In the genomic region with DNA sequence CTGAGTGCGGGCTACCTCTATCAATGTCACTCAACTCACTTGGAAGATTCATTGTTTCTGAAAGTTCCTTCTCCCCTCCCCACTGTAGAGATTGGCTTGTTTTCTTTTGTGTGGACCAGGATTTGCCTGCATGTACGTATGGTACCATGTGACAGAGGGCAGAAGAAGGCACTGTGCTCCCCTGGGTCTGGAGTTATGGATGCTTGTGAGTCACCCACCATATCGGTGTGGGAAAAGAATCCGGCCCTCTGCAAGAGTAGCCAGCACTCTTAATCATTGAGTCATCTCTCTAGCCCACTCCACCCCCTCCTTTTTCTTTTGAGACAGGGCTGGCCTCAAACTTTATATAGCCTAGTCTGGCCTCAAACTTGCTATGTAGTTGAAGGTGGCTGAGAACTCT, we compare ENCODE assay signal across 35 mouse cellular contexts. TPM values are rescaled to one million over a fixed set of nuclear protein-coding genes. Genes with fewer than 3 reads are reported as not detected.
A peak's percentile ranks its signal among the peaks of the same experiment; 100 is the strongest.
DNase-seq lines count a peak whose midpoint lies in the region; ATAC-seq lines count a peak whose summit lies in the region.
"Had no signal": no experiment of that assay in that cellular context is flagged by ENCODE, and none has a peak within 500 bp of the region (broad histone marks: within the 10 kb centered on the region; RNA-seq: fewer than 3 reads in every experiment).

No protein-coding gene starts in this region.

- DNase-seq in adrenal gland, adult 2 months, result peak; percentile 25
- no peak for DNase-seq in adrenal gland, adult 8-10 months
- DNase-seq in 3134 (ENCODE audit: extremely low read depth, insufficient read length, low spot score) (peak; percentile 49), NIH3T3 (ENCODE audit: low read depth) (peak; percentile 88)
- no peak for DNase-seq in retina, embryonic 14.5 days (ENCODE audit: low spot score)
- no peak for DNase-seq in embryo, embryonic 11 days
- DNase-seq in heart, adult 18-20 months, result no peak
- DNase-seq: cerebellum, adult 11-12 months; cerebellum, adult 9-11 months; gastrocnemius, postnatal 25 days; heart, postnatal 10 days; kidney, adult 18-20 months; kidney, postnatal 36 days; lung, adult 18-20 months; midbrain, embryonic 14.5 days; thymus, postnatal 4 days had no signal

- ATAC-seq in granulocyte monocyte progenitor cell, adult 5-6 weeks (replicated peaks; ENCODE audit: poor library complexity, severe bottlenecking), result peak; percentile 35; the same call in 1 of the 2 replicates
- ATAC-seq: forebrain, embryonic 15.5 days; hindbrain, embryonic 16.5 days; lung, postnatal 0 days had no signal

RNA-seq across cellular contexts. Expression of gene Trim72, which starts 21.2 kb away (rescaled TPM):
- total RNA-seq in adrenal gland, adult 2 months (2021), result under 1 TPM in 1 of 2 experiments, not detected in 1; 0.17 TPM
- polyA plus RNA-seq in adrenal gland, adult 2 months (2012; rRNA removed), result 0.16 and 0.29 TPM in 2 replicates
- total RNA-seq in adrenal gland, adult 8-10 months (2022), result under 1 TPM in 3 of 4 experiments, not detected in 1; 0.12 to 0.31 (median 0.24) TPM
- total RNA-seq in granulocyte monocyte progenitor cell, adult 5-6 weeks (2014; fragmentation: Nextera tagmentation), result not detected in 2 replicates
- not detected in 2 replicates for total RNA-seq in granulocyte monocyte progenitor cell, adult 5-6 weeks (2017)
- total RNA-seq in heart, adult 18-20 months (2021), result 100 to 1,000 TPM; 279 to 317 TPM
- total RNA-seq: common myeloid progenitor, adult 5-6 weeks; monocyte, adult 5-6 weeks had no signal
- polyA plus RNA-seq: forebrain, embryonic 15.5 days; hindbrain, embryonic 11.5 days; hindbrain, embryonic 16.5 days; liver, embryonic 11.5 days; macrophage; midbrain, embryonic 14.5 days; thymus, postnatal 0 days had no signal

RNA-seq across cellular contexts. Expression of gene Pycard, which starts 31.3 kb away (rescaled TPM):
- 1 to 10 TPM; 2.3 to 3.7 TPM for total RNA-seq in adrenal gland, adult 2 months (2021)
- polyA plus RNA-seq in adrenal gland, adult 2 months (2012; rRNA removed), result 4.4 and 8.1 TPM in 2 replicates
- 1 to 10 TPM; 4.0 to 5.8 (median 4.5) TPM for total RNA-seq in adrenal gland, adult 8-10 months (2022)
- total RNA-seq in granulocyte monocyte progenitor cell, adult 5-6 weeks (2014; fragmentation: Nextera tagmentation), result 115 and 175 TPM in 2 replicates
- total RNA-seq in granulocyte monocyte progenitor cell, adult 5-6 weeks (2017), result 62.6 and 101 TPM in 2 replicates
- total RNA-seq in heart, adult 18-20 months (2021), result 10 to 100 TPM in 1 of 2 experiments, 1 to 10 TPM in 1; 9.0 to 10.5 TPM

RNA-seq across cellular contexts. Expression of gene Itgam, which starts 37.5 kb away (rescaled TPM):
- total RNA-seq in adrenal gland, adult 2 months (2021), result 1 to 10 TPM; 5.5 to 9.1 TPM
- polyA plus RNA-seq in adrenal gland, adult 2 months (2012; rRNA removed), result 2.0 and 2.2 TPM in 2 replicates
- 1 to 10 TPM; 5.6 to 6.9 (median 6.4) TPM for total RNA-seq in adrenal gland, adult 8-10 months (2022)
- total RNA-seq in granulocyte monocyte progenitor cell, adult 5-6 weeks (2014; fragmentation: Nextera tagmentation), result 12.5 and 17.5 TPM in 2 replicates
- 21.6 and 23.7 TPM in 2 replicates for total RNA-seq in granulocyte monocyte progenitor cell, adult 5-6 weeks (2017)
- 1 to 10 TPM; 5.4 to 6.0 TPM for total RNA-seq in heart, adult 18-20 months (2021)

RNA-seq across cellular contexts. Expression of gene Gm49368, which starts 37.6 kb away (rescaled TPM):
- total RNA-seq in adrenal gland, adult 2 months (2021), result not detected
- polyA plus RNA-seq in adrenal gland, adult 2 months (2012; rRNA removed), result not detected in 2 replicates
- under 1 TPM in 1 of 4 experiments, not detected in 3; 0.11 TPM for total RNA-seq in adrenal gland, adult 8-10 months (2022)
- total RNA-seq in granulocyte monocyte progenitor cell, adult 5-6 weeks (2014; fragmentation: Nextera tagmentation), result not detected in 2 replicates
- total RNA-seq in granulocyte monocyte progenitor cell, adult 5-6 weeks (2017), result 0.09 TPM in 1 of 2 replicates, not detected in the other
- total RNA-seq in heart, adult 18-20 months (2021), result not detected
- total RNA-seq: common myeloid progenitor, adult 5-6 weeks; gastrocnemius, adult 18-20 months; gastrocnemius, postnatal 25 days; heart, postnatal 10 days; layer of hippocampus, postnatal 25 days; left cerebral cortex, postnatal 36 days had no signal
- polyA plus RNA-seq: embryonic facial prominence, embryonic 15.5 days; forebrain, embryonic 15.5 days; heart, embryonic 13.5 days; hindbrain, embryonic 11.5 days; hindbrain, embryonic 16.5 days; kidney, embryonic 15.5 days; limb, embryonic 13.5 days; liver, embryonic 11.5 days; lung, postnatal 0 days; midbrain, embryonic 14.5 days; neural tube, embryonic 15.5 days; testis, adult 2 months; thymus, postnatal 0 days had no signal

RNA-seq across cellular contexts. Expression of gene Fus, which starts 57.7 kb away (rescaled TPM):
- total RNA-seq in adrenal gland, adult 2 months (2021), result 100 to 1,000 TPM; 176 to 229 TPM
- polyA plus RNA-seq in adrenal gland, adult 2 months (2012; rRNA removed), result 139 and 145 TPM in 2 replicates
- total RNA-seq in adrenal gland, adult 8-10 months (2022), result 100 to 1,000 TPM; 106 to 430 (median 307) TPM
- 319 and 323 TPM in 2 replicates for total RNA-seq in granulocyte monocyte progenitor cell, adult 5-6 weeks (2014; fragmentation: Nextera tagmentation)
- 60.8 and 62.2 TPM in 2 replicates for total RNA-seq in granulocyte monocyte progenitor cell, adult 5-6 weeks (2017)
- total RNA-seq in heart, adult 18-20 months (2021), result 100 to 1,000 TPM; 108 to 156 TPM

Comparison
In these comparisons a context has a peak if more than half of its experiments do, and no peak if none do; other contexts are left out.
1. DNase-seq: peak in adrenal gland, adult 2 months (single experiment), 3134 (single experiment) and NIH3T3 (single experiment); none in adrenal gland, adult 8-10 months (single experiment), retina, embryonic 14.5 days (single experiment), embryo, embryonic 11 days (single experiment) and heart, adult 18-20 months (0 of 2).
2. RNA of gene Trim72, which starts 21.2 kb away (total RNA-seq): 279 to 317 TPM in heart, adult 18-20 months; 0.12 to 0.31 TPM in adrenal gland, adult 8-10 months, 0.17 TPM in adrenal gland, adult 2 months and not detected in granulocyte monocyte progenitor cell, adult 5-6 weeks; every median in the first group is over 100 times any median in the second.
3. RNA of gene Pycard, which starts 31.3 kb away (total RNA-seq): 62.6 to 175 TPM in granulocyte monocyte progenitor cell, adult 5-6 weeks; 9.0 to 10.5 TPM in heart, adult 18-20 months, 4.0 to 5.8 TPM in adrenal gland, adult 8-10 months and 2.3 to 3.7 TPM in adrenal gland, adult 2 months; every median in the first group is over 4 times any median in the second.